Mouse (Mus musculus): ENCODE data around the gene Plin5. TPM values are rescaled to one million over a fixed set of nuclear protein-coding genes. Genes with fewer than 3 reads are reported as not detected.
A peak's percentile ranks its signal among the peaks of the same experiment; 100 is the strongest.
"Not testable (repeated sequence)": the region's sequence is repeated elsewhere in the genome, so short reads cannot be mapped to it uniquely, and the experiment has no call there.

The Plin5 gene
- polyA plus RNA-seq, 1 experiment from 2014 or later, result 0.10 TPM

GRCm38 (mm10) chr17:56111021-56111420, 6.4 kb downstream of the Plin5 start:
- no peak for ATAC-seq
- no peaks in the 10 kb centered on the region for H3K4me1 ChIP-seq (replicated peaks; ENCODE audit: control insufficient read depth, insufficient read depth, low read length)
- no peak overlapping the region for H3K27ac ChIP-seq (ENCODE audit: low read depth, low read length)
- H3K27me3 ChIP-seq (replicated peaks; ENCODE audit: control insufficient read depth, insufficient read depth, low read length), result no peaks in the 10 kb centered on the region
- H3K4me2 ChIP-seq (replicated peaks; ENCODE audit: low read depth), result no peak overlapping the region
- no peaks in the 10 kb centered on the region for H3K36me3 ChIP-seq (ENCODE audit: control insufficient read depth, insufficient read depth)
- no peak for TF ChIP-seq CTCF (IDR thresholded peaks at IDR 0.05; ENCODE audit: low read depth)
- 67% methylated on average over 1 of the region's 1 CpGs for WGBS
- H3K9ac ChIP-seq (ENCODE audit: low read depth, low read length), result no peak overlapping the region
- no peaks in the 10 kb centered on the region for H3K9me3 ChIP-seq (ENCODE audit: control insufficient read depth)
- H3K4me3 ChIP-seq (ENCODE audit: low read depth, low read length), result no peak overlapping the region

DNA sequence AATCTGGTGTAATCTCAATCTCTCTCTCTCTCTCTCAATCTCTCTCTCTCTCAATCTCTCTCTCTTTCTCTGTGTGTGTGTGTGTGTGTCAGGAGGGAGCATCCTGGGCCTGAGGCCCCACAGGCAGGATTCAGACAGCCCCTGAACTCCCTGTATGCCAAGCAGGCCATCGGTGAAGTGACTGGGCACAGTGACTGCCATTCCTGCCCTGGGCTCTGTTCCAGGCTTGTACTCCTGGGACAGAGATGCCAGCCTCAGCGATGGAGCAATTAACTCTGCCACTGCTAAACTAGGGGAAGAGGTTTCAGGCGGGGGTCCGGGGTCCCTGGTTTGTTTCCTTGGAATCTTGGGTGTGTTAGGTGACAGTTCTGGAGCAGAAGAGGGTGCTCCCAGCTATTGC, 6.8 kb downstream of the Plin5 start:
- 75% methylated on average over 4 of the region's 4 CpGs for WGBS
- ATAC-seq, result no peak
- no peak for TF ChIP-seq CTCF (IDR thresholded peaks at IDR 0.05; ENCODE audit: low read depth)
- no peaks in the 10 kb centered on the region for H3K27me3 ChIP-seq (replicated peaks; ENCODE audit: control insufficient read depth, insufficient read depth, low read length)
- H3K27ac ChIP-seq (ENCODE audit: low read depth, low read length), result no peak overlapping the region
- H3K4me3 ChIP-seq (ENCODE audit: low read depth, low read length), result no peak overlapping the region
- H3K9me3 ChIP-seq (ENCODE audit: control insufficient read depth), result no peaks in the 10 kb centered on the region
- H3K9ac ChIP-seq (ENCODE audit: low read depth, low read length), result no peak overlapping the region
- no peaks in the 10 kb centered on the region for H3K36me3 ChIP-seq (ENCODE audit: control insufficient read depth, insufficient read depth)
- no peaks in the 10 kb centered on the region for H3K4me1 ChIP-seq (replicated peaks; ENCODE audit: control insufficient read depth, insufficient read depth, low read length)
- no peak overlapping the region for H3K4me2 ChIP-seq (replicated peaks; ENCODE audit: low read depth)

DNA sequence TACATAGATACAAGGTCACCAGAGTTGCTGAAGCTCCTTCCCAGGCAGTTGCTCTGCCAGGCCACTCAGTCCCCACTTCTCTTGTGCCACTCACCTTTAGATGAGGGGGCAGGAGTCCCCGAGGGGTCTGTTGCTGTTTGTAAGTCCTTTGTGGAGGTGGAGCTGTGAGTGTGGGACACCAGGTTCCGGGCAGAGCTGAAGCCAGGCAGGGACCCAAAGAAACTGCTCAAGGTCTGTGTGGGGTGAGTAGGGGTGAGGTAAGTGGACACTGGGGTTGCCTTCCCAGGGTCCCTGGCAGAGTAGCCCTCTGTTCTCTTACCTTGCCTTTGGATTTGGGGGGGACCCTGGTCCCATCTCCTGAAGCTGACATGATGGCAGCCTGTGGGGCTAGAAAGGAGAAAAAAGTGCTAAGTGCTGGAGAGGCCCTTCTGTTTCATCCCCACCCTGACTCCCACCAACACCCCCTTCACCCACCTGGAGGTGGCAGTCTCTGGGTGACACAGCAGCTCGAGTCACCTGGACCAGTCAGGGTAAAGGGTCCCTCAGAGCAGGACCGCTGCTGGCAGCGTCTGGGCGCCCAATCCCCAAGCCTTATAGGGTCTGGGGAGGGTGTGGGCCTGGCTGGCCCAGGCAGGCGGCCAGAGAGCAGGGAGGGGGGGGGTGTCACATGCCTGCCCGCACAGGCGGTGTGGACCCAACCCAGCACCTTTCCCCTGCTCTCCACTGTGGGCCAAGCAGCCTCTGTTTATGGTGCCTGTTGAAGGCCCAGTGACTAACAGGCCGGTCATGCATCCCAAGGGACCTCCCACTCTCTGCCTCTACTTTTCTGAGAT, 8.0 kb downstream of the Plin5 start, which contains the start of gene Plin4:
TSS of gene Plin4 (minus strand) at position 585 of the 833 bp plus-strand sequence.
- WGBS, result 47% methylated on average over 10 of the region's 10 CpGs
- H3K4me3 ChIP-seq (ENCODE audit: low read depth, low read length), result no peak within 1 kb of the TSS
- no peaks in the 10 kb centered on the region for H3K27me3 ChIP-seq (replicated peaks; ENCODE audit: control insufficient read depth, insufficient read depth, low read length)
- ATAC-seq, result no peak
- TF ChIP-seq CTCF (IDR thresholded peaks at IDR 0.05; ENCODE audit: low read depth), result no peak
- no peaks in the 10 kb centered on the region for H3K4me1 ChIP-seq (replicated peaks; ENCODE audit: control insufficient read depth, insufficient read depth, low read length)
- no peak within 1 kb of the TSS for H3K9ac ChIP-seq (ENCODE audit: low read depth, low read length)
- no peak within 1 kb of the TSS for H3K27ac ChIP-seq (ENCODE audit: low read depth, low read length)
- 0 out of 2 replicates have a peak within 1 kb of the TSS, but pooled peaks have one; percentile 2 for H3K4me2 ChIP-seq (replicated peaks; ENCODE audit: low read depth)
- no peaks in the 10 kb centered on the region for H3K9me3 ChIP-seq (ENCODE audit: control insufficient read depth)
- H3K36me3 ChIP-seq (ENCODE audit: control insufficient read depth, insufficient read depth), result no peaks in the 10 kb centered on the region

- 74% methylated on average over 6 of the region's 6 CpGs for WGBS
- Histone ChIP-seq H3K9ac (ENCODE audit: low read depth, low read length) (no peak overlapping the region), H3K4me3 (ENCODE audit: low read depth, low read length) (no peak overlapping the region), H3K4me2 (replicated peaks; ENCODE audit: low read depth) (no peak overlapping the region), H3K36me3 (ENCODE audit: control insufficient read depth, insufficient read depth) (no peaks in the 10 kb centered on the region), H3K9me3 (ENCODE audit: control insufficient read depth) (no peaks in the 10 kb centered on the region), H3K27ac (ENCODE audit: low read depth, low read length) (no peak overlapping the region), H3K4me1 (replicated peaks; ENCODE audit: control insufficient read depth, insufficient read depth, low read length) (no peaks in the 10 kb centered on the region), H3K27me3 (replicated peaks; ENCODE audit: control insufficient read depth, insufficient read depth, low read length) (no peaks in the 10 kb centered on the region)
- no peak for TF ChIP-seq CTCF (IDR thresholded peaks at IDR 0.05; ENCODE audit: low read depth)
- peak; percentile 24; the same call in 1 of the 2 replicates for ATAC-seq
Measured at GRCm38 (mm10) chr17:56108334-56109044, 8.9 kb downstream of the Plin5 start.

DNA sequence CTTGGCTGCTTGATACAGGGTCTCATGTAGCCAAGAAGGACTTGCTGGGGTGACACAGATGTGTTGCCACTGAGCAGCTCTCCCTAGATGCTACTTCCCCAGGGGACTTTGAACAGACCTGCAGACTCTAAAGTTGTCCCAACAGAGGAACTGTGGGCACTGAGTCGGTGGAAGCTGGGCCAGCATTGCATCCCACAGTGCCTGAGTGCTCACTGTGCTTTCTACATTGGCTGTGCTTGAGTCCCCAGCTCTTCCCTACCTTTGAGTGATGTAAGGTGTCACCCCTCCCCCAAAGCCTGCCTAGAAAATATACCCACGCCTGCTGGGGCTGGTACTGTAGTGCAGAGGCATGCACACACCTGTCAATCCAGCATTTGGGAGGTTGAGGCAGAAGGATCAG, 9.7 kb downstream of the Plin5 start:
- ATAC-seq, result no peak
- Histone ChIP-seq H3K27me3 (replicated peaks; ENCODE audit: control insufficient read depth, insufficient read depth, low read length) (no peaks in the 10 kb centered on the region), H3K4me1 (replicated peaks; ENCODE audit: control insufficient read depth, insufficient read depth, low read length) (no peaks in the 10 kb centered on the region), H3K9me3 (ENCODE audit: control insufficient read depth) (no peaks in the 10 kb centered on the region), H3K4me3 (ENCODE audit: low read depth, low read length) (no peak overlapping the region), H3K27ac (ENCODE audit: low read depth, low read length) (no peak overlapping the region; the same call in 1 of the 2 replicates), H3K4me2 (replicated peaks; ENCODE audit: low read depth) (no peak overlapping the region), H3K36me3 (ENCODE audit: control insufficient read depth, insufficient read depth) (peaks cover under 1% of the 10 kb centered on the region; the same call in 1 of the 2 replicates), H3K9ac (ENCODE audit: low read depth, low read length) (no peak overlapping the region)
- TF ChIP-seq CTCF (IDR thresholded peaks at IDR 0.05; ENCODE audit: low read depth), result no peak
- 62% methylated on average over 2 of the region's 2 CpGs for WGBS

DNA sequence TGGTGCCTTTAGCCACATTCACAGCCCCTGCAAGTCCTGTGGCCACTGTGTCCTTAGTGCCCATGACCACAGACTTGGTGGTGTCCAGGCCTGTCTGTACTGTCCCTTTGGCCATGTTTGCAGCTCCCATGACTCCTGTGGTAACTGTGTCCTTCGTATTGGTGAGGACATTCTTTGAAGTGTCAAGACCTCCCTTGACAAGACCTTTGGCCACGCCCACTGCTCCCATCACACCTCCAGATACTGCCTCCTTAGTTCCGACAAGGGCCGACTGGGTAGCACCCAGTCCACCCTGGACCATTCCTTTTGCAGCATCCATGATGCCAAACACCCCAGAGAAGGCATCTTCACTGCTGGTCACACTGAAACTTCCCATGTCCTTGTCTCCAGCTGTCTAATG, 10.4 kb downstream of the Plin5 start:
- ATAC-seq, result no peak
- 79% methylated on average over 4 of the region's 4 CpGs for WGBS
- H3K27me3 ChIP-seq (replicated peaks; ENCODE audit: control insufficient read depth, insufficient read depth, low read length), result no peaks in the 10 kb centered on the region
- no peak for TF ChIP-seq CTCF (IDR thresholded peaks at IDR 0.05; ENCODE audit: low read depth)
- H3K4me3 ChIP-seq (ENCODE audit: low read depth, low read length), result no peak overlapping the region
- no peaks in the 10 kb centered on the region for H3K4me1 ChIP-seq (replicated peaks; ENCODE audit: control insufficient read depth, insufficient read depth, low read length)
- H3K27ac ChIP-seq (ENCODE audit: low read depth, low read length), result no peak overlapping the region
- H3K9ac ChIP-seq (ENCODE audit: low read depth, low read length), result no peak overlapping the region
- H3K4me2 ChIP-seq (replicated peaks; ENCODE audit: low read depth), result no peak overlapping the region
- H3K9me3 ChIP-seq (ENCODE audit: control insufficient read depth), result no peaks in the 10 kb centered on the region
- peaks cover 8% of the 10 kb centered on the region for H3K36me3 ChIP-seq (ENCODE audit: control insufficient read depth, insufficient read depth)

DNA sequence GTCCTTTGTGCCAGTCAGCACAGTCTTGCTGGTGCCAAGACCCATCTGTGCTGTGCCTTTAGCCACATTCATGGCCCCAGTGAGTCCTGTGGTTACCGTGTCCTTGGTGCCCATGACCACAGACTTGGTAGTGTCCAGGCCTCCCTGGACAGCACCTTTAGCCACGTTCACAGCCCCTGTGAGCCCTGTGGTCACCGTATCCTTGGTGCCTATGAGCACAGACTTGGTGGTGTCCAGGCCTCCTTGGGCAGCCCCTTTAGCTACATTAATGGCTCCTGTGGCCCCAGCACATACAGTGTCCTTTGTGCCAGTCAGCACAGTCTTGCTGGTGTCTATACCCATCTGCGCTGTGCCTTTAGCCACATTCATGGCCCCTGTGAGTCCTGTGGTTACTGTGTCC, 11.0 kb downstream of the Plin5 start:
- not testable (repeated sequence) for H3K9me3 ChIP-seq (ENCODE audit: control insufficient read depth); H3K4me2 ChIP-seq (replicated peaks; ENCODE audit: low read depth); H3K9ac ChIP-seq (ENCODE audit: low read depth, low read length); H3K4me1 ChIP-seq (replicated peaks; ENCODE audit: control insufficient read depth, insufficient read depth, low read length); H3K27ac ChIP-seq (ENCODE audit: low read depth, low read length); ATAC-seq; H3K4me3 ChIP-seq (ENCODE audit: low read depth, low read length); H3K27me3 ChIP-seq (replicated peaks; ENCODE audit: control insufficient read depth, insufficient read depth, low read length)
- H3K36me3 ChIP-seq (ENCODE audit: control insufficient read depth, insufficient read depth), result peaks cover 14% of the 10 kb centered on the region
- 96% methylated on average over 4 of the region's 4 CpGs for WGBS

GRCm38 (mm10) chr17:56104821-56105220, 12.6 kb downstream of the Plin5 start:
- not testable (repeated sequence) for H3K9me3 ChIP-seq (ENCODE audit: control insufficient read depth); H3K27me3 ChIP-seq (replicated peaks; ENCODE audit: control insufficient read depth, insufficient read depth, low read length); ATAC-seq; H3K9ac ChIP-seq (ENCODE audit: low read depth, low read length); H3K4me3 ChIP-seq (ENCODE audit: low read depth, low read length); H3K27ac ChIP-seq (ENCODE audit: low read depth, low read length); H3K4me2 ChIP-seq (replicated peaks; ENCODE audit: low read depth); H3K4me1 ChIP-seq (replicated peaks; ENCODE audit: control insufficient read depth, insufficient read depth, low read length)
- H3K36me3 ChIP-seq (ENCODE audit: control insufficient read depth, insufficient read depth), result peaks cover 30% of the 10 kb centered on the region
- 75% methylated on average over 2 of the region's 5 CpGs for WGBS

All from intestine, postnatal 0 days (tissue).